Mouse (Mus musculus) heart, postnatal 0 days (tissue): ENCODE measurements around the gene Usp25. TPM values are rescaled to one million over a fixed set of nuclear protein-coding genes. Genes with fewer than 3 reads are reported as not detected.
A peak's percentile ranks its signal among the peaks of the same experiment; 100 is the strongest.

Experiments used
- ATAC-seq: fragments of 200-750 bp; cut with Nextera tagmentation; 2 replicates; pipeline ENCODE4 v1.8.0; 2017; ENCODE audit warnings: low read depth, moderate number of reproducible peaks, moderate library complexity; ENCODE audit not compliant: insufficient read depth
- DNase-seq: peaks from one replicate; pipeline ENCODE4 v3.0.0-alpha.2; 2016; ENCODE audit warnings: low spot score
- H3K27ac ChIP-seq: fragments of 300-500 bp; sonication (generic); 2 replicates; pipeline ENCODE4 v1.5.1; 2014; ENCODE audit warnings: low read depth, mild to moderate bottlenecking
- H3K27me3 ChIP-seq: fragments of 300-500 bp; sonication (generic); 2 replicates; pipeline ENCODE4 v1.6.1; 2014; ENCODE audit warnings: low read length, mixed read lengths; ENCODE audit not compliant: control insufficient read depth, insufficient read depth
- H3K36me3 ChIP-seq: fragments of 300-500 bp; sonication (generic); replicated peaks from 2 replicates; pipeline ENCODE4 v1.6.1; 2014; ENCODE audit warnings: low read length, mixed read lengths; ENCODE audit not compliant: control insufficient read depth, insufficient read depth
- H3K4me1 ChIP-seq: fragments of 300-500 bp; sonication (generic); 2 replicates; pipeline ENCODE4 v1.6.1; 2014; ENCODE audit warnings: antibody characterized with exemption; ENCODE audit not compliant: control insufficient read depth, insufficient read depth
- H3K4me2 ChIP-seq: fragments of 300-500 bp; sonication (generic); 2 replicates; pipeline ENCODE4 v1.6.1; 2014; ENCODE audit warnings: low read depth, mild to moderate bottlenecking, low read length, moderate library complexity
- H3K4me3 ChIP-seq: fragments of 300-500 bp; sonication (generic); 2 replicates; pipeline ENCODE4 v1.5.1; 2014; ENCODE audit warnings: low read depth, low read length
- H3K9ac ChIP-seq: fragments of 300-500 bp; sonication (generic); replicated peaks from 2 replicates; pipeline ENCODE4 v1.6.1; 2014; ENCODE audit warnings: low read depth, low read length, mixed read lengths
- H3K9me3 ChIP-seq: fragments of 300-500 bp; sonication (generic); replicated peaks from 2 replicates; pipeline ENCODE4 v1.6.1; 2016; ENCODE audit warnings: low read length; ENCODE audit not compliant: control insufficient read depth
- CTCF ChIP-seq: IDR thresholded peaks from 2 replicates; pipeline ENCODE4 v1.5.1; 2016; ENCODE audit warnings: antibody characterized with exemption, control low read depth, low read depth
- EP300 ChIP-seq: IDR thresholded peaks from 2 replicates; pipeline ENCODE4 v1.6.1; 2016; ENCODE audit warnings: antibody characterized with exemption, low read depth
- WGBS: fragments of 180-500 bp; shearing (Covaris S2); extraction: QIAGEN DNeasy Blood & Tissue Kit; methylation state at CpG from one replicate; pipeline ENCODE4 v1.1.7; 2014; 5-methylcytosine and 5-hydroxymethylcytosine counted together
- polyA plus RNA-seq: library from polyadenylated mRNA; unstranded; fragments of >200 nt; fragmentation: Nextera tagmentation; extraction: Ambion mirVana; gene quantifications from 2 replicates; pipeline ENCODE4 v1.2.1, GENCODE M21; 2015
- total RNA-seq: library from RNA; depleted of rRNA; stranded (reverse); fragments of >200 nt; gene quantifications from 2 replicates; pipeline ENCODE4 v1.2.3, GENCODE M21; 2014; ENCODE audit warnings: low replicate concordance

The Usp25 gene
- total and polyA plus RNA-seq, 2 experiments from 2014 or later: 25.4 to 39.1 TPM

- no peak for ATAC-seq
- no peak overlapping the region for H3K27ac ChIP-seq
- no peaks in the 10 kb centered on the region for H3K36me3 ChIP-seq
These were observed 25.8 kb upstream of the Usp25 start for GRCm38 (mm10) chr16:76987711-76988110.

GRCm38 (mm10) chr16:77003900-77004299 lies 9.6 kb upstream of the Usp25 start:
- H3K4me1 ChIP-seq: no peaks in the 10 kb centered on the region
- DNase-seq: peak; percentile 50
- peak; percentile 66 for ATAC-seq
- H3K27ac ChIP-seq: peak overlapping the region; percentile 12; the same call in 1 of the 2 replicates
- H3K4me3 ChIP-seq: no peak overlapping the region
- no peaks in the 10 kb centered on the region for H3K36me3 ChIP-seq
- H3K4me2 ChIP-seq: no peak overlapping the region
- H3K9me3 ChIP-seq: no peaks in the 10 kb centered on the region
- TF ChIP-seq CTCF (no peak), EP300 (no peak)
- 22% methylated on average over 3 of the region's 3 CpGs for WGBS
- H3K9ac ChIP-seq: no peak overlapping the region
- H3K27me3 ChIP-seq: no peaks in the 10 kb centered on the region

More at GRCm38 (mm10) chr16:76987711-76988110, 25.8 kb upstream of the Usp25 start:
- Histone ChIP-seq H3K9ac (no peak overlapping the region), H3K27me3 (no peaks in the 10 kb centered on the region), H3K4me3 (no peak overlapping the region), H3K4me1 (no peaks in the 10 kb centered on the region), H3K4me2 (no peak overlapping the region), H3K9me3 (no peaks in the 10 kb centered on the region)
- 79% methylated on average over 4 of the region's 4 CpGs for whole genome bisulfite sequencing
- no peak for DNase-seq
- TF ChIP-seq EP300: no peak
- no peak for TF ChIP-seq CTCF

- Histone ChIP-seq H3K27ac (no peak overlapping the region), H3K4me2 (no peak overlapping the region), H3K4me1 (no peaks in the 10 kb centered on the region), H3K36me3 (no peaks in the 10 kb centered on the region), H3K9me3 (no peaks in the 10 kb centered on the region), H3K27me3 (no peaks in the 10 kb centered on the region), H3K9ac (no peak overlapping the region), H3K4me3 (no peak overlapping the region)
- 51% methylated on average over 5 of the region's 5 CpGs for WGBS
- no peak for ATAC-seq
- no peak for TF ChIP-seq EP300
- no peak for TF ChIP-seq CTCF
- no peak for DNase-seq
These were observed 4.3 kb upstream of the Usp25 start for GRCm38 (mm10) chr16:77009173-77009572.

DNA sequence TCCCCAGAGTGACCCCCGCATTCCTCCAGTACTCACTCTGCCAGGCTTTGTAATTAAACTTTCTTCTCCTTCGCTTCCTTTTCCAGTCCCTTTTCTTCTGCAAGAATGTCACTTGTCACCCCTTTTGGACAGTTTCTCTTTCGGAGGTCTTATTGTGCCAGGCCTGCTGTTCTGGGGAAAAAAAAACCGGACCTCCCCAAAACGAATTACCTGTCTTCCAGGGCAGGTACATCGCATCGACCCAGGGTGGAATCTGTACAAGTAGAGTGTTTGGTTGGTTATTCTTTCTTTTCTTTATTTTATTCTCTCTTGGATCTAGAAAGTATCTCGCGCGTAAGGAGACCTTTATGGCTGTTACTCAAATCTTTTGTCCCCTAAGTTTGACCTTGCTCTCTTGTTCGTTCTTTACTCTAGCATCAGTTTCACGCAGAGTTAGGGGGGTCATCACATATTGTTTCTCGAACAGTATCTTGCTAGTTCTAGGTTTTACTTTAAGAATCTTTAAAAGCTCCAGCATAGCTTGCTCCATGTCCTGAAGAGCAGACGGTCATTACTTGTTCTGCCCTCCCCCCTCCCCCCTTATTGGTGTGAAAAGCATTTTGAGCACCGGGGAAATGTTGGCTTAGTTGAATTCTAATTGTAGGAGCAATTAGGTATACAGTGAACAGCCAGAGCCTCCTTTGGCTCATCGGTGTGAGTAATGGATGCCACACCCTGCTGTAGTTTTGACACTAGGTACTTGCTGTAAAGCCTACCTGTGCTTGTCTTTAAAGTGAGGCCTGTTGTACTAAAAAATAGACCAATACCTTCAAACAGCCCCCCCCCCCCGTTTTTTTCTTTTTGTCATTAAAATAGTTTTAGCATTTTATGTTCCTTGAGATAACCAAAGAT lies 1.1 kb downstream of the Usp25 start:
- Histone ChIP-seq H3K4me3 (peak overlapping the region; percentile 78), H3K9ac (peak overlapping the region; percentile 96), H3K9me3 (no peaks in the 10 kb centered on the region), H3K27me3 (no peaks in the 10 kb centered on the region), H3K4me2 (peak overlapping the region; percentile 88), H3K4me1 (peaks cover 24% of the 10 kb centered on the region), H3K27ac (peak overlapping the region; percentile 91), H3K36me3 (no peaks in the 10 kb centered on the region)
- no peak for ATAC-seq
- DNase-seq: peak; percentile 38
- WGBS: 3% methylated on average over 17 of the region's 17 CpGs
- TF ChIP-seq EP300 (no peak), CTCF (no peak)

GRCm38 (mm10) chr16:77015380-77016346 lies 2.2 kb downstream of the Usp25 start:
- WGBS: 30% methylated on average over 4 of the region's 4 CpGs
- 0 out of 2 replicates have a peak overlapping the region, but pooled peaks have one; percentile 38 for H3K27ac ChIP-seq

More at GRCm38 (mm10) chr16:77015380-77016346, 2.2 kb downstream of the Usp25 start:
- 0 out of 2 replicates have a peak overlapping the region, but pooled peaks have one; percentile 96 for H3K9ac ChIP-seq
- ATAC-seq (no peak), DNase-seq (peak; percentile 63)
- peak overlapping the region; percentile 88 for H3K4me2 ChIP-seq
- peaks cover 34% of the 10 kb centered on the region for H3K4me1 ChIP-seq
- H3K36me3 ChIP-seq: no peaks in the 10 kb centered on the region
- no peaks in the 10 kb centered on the region for H3K27me3 ChIP-seq
- H3K9me3 ChIP-seq: no peaks in the 10 kb centered on the region
- no peak for TF ChIP-seq CTCF
- TF ChIP-seq EP300: no peak
- H3K4me3 ChIP-seq: peak overlapping the region; percentile 78
